Mouse (Mus musculus): ENCODE measurements around the gene Cish.

Gene Cish

GRCm38 (mm10) chr9:107347586-107348183 lies 51.9 kb downstream of the Cish start:
- no peak for DNase-seq (ENCODE audit: low read depth, low spot score)

- DNase-seq (ENCODE audit: low read depth, low spot score) = no peak
Observed at GRCm38 (mm10) chr9:107349321-107349720, 53.5 kb downstream of the Cish start.

Measured in c-Kit-negative CD71-positive TER-119-positive erythroid progenitor cells, embryonic 14.5 days (primary cell).